Mouse (Mus musculus) granulocyte monocyte progenitor cell, adult 5-6 weeks (primary cell): ENCODE data around the gene Hopx. TPM values are rescaled to one million over a fixed set of nuclear protein-coding genes. Genes with fewer than 3 reads are reported as not detected.
A peak's percentile ranks its signal among the peaks of the same experiment; 100 is the strongest.
"Not testable (repeated sequence)": the region's sequence is repeated elsewhere in the genome, so short reads cannot be mapped to it uniquely, and the experiment has no call there.

Experiments used
- ATAC-seq: replicated peaks from 2 replicates; pipeline ENCODE4 v1.8.0; 2016; ENCODE audit warnings: mild to moderate bottlenecking, moderate TSS enrichment, inconsistent platforms; ENCODE audit not compliant: poor library complexity, severe bottlenecking
- total RNA-seq, 2 experiments: library from RNA; stranded (forward) in 1 of 2; stranded (reverse) in 1 of 2; fragments of 200-712, 200-1000 nt in 1 of 2; fragments of >200 nt in 1 of 2; fragmentation: Nextera tagmentation in 1 of 2; gene quantifications; 2 replicates each; pipeline ENCODE4 v1.2.3; 2014 to 2017

Gene Hopx
- total RNA-seq, 2 experiments from 2014 or later: 1.9 to 5.4 TPM

DNA sequence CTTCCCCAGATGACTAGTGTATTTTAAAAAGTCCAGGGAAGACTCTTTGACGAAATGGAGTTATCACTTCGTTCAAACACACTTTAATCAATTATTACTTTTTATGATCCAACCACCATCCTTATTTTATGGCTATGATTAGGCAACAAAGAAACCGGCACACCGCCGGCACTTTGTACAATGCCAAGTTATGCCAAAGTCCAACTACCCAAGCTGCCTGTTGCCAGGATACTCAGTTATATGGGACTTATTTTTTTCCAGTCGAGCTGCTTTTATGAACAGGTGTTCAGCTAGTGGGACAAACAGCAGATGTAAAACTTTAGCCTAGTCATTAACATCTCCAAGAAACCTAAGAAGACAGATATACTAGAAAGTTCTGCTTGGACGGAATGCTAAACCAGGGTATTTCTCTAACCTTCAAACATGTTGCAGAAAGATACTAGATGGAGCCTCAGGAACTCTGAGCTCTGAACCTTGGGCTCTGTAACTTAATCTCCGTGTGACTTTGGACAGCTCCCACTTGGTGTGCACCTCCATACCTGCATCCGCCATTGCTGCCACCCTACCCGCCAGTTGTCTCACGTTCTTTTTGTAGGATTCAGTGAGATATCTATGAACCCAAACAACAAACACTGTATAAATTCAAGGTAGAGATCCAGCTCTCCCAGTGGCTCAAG is 7.6 kb downstream of the Hopx start:
- no peak for ATAC-seq

- peak; percentile 38; the same call in 1 of the 2 replicates for ATAC-seq
Measured at GRCm38 (mm10) chr5:77102522-77103365, 12.2 kb downstream of the Hopx start.

DNA sequence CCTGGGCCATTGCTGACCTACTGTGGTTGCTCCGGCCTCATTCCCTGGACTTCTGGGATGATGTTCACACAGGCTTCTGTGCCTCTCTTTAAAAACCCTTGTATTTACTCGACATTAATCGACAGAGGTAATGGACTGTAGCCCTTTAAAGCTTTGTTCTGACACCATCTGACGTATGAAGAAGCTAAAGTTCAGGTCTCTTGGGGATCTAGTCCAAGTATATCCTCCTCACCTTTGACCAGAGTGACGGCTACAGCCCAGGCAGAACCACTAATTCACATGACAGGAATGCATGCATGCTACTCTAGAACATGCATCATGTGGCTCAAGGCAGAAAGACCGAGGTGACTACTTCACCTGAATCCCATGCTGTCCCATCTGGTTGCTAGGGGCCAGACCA is 14.2 kb downstream of the Hopx start:
- ATAC-seq: no peak

GRCm38 (mm10) chr5:77099997-77100380 is 14.9 kb downstream of the Hopx start:
- 0 out of 2 replicates have a peak, but pooled peaks have one; percentile 8 for ATAC-seq

GRCm38 (mm10) chr5:77099317-77099996 is 15.5 kb downstream of the Hopx start:
- no peak for ATAC-seq

DNA sequence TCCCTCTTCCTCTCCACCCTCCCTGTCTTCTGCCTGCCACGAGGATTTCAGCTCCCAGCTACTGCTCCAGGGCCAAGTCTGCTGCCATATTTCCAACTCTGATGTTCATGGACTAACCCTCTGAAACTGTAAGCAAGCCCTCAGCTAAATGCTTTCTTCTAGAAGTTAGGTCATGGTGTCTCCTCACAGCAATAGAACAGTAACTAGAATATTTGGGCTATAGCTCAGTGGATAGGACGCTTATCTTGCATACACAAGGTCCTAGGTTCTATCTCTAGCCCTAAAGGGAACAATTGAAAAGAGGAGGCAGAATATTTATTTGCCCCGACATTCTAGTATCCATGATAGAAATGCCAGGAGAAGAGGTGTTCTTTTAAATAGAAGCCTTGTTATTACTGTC is 16.0 kb downstream of the Hopx start:
- ATAC-seq: no peak

DNA sequence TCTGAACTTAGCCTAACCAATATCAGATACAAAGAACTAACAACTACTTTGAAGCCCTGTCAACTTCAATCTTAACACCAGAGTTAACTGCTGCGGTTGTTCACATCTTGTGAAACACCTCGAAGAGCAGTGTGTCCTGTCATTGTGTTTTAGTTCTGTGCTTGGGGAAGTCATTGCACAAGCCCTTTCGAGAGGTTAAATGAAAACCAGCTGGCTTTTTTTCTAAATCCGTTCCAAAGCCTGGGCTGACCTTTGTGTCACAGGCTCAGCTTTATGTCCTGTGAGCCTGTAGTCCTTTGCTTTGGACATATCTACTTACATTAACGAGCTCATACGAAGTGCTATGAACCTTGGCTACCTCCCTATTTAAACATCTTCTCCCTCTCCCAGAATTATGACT is 17.2 kb downstream of the Hopx start:
- ATAC-seq: peak; percentile 71

DNA sequence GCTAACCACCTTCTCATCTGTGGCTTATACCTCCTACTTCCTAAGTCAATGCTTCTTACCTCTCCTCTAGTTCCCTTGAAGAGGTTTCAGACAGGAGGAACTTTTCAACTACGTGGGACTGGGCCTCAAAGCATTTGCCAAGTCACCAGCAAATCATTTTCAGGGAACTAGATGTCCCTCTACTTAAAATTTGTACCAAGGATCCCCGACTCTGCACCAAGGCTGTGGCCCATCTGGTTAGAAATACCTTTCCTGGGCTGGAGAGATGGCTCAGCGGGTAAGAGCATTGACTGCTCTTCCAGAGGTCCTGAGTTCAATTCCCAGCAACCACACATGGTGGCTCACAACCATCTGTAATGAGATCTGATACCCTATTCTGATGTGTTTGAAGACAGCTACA is 18.7 kb downstream of the Hopx start:
- ATAC-seq: not testable (repeated sequence)

DNA sequence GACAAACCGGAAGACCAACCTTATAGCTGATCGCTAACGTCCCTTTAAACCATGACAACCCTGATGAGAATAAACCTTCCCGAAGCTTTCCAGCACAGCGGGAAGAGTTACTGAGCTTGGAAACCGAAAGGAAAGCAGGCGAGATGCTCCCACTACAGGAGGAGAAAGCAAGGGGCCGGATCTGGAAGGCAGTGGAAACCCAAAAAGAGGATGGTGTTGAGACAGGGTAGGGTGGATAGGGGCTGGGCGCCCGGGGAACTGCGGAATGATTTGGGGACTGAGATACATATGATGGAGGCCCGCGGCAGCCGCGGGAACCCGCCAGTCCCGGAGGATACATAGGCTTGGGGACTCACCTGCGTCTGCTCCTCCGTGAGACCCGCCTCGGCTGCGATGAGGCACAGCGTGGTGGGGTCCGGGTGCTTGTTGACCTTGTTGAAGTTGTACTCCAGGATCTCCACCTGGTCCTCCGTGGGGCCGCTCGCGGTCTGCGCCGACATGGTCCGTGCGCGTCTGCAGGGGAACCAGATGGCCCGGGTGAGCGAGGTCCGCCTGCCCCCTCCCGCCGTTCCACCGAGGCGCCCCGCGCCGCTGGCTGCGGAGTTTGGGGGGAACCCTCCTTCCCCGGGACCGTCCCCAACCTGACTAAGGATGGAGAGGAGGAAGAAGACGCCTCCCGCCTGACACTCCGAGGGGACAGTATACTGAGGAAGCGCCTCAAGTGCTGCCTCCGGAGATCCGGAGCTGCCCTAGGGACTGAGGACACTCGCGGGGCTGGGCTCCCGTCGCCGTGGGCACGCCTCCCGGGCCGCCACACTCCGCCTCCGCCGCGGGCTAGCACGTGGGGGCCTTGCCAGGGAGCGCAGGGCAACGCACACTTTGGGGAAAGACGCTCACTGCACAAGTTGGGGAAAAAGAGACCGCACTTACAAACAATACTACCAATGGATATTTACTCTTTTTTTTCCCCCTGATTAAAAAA is 20.1 kb downstream of the Hopx start:
- ATAC-seq: peak; percentile 77

DNA sequence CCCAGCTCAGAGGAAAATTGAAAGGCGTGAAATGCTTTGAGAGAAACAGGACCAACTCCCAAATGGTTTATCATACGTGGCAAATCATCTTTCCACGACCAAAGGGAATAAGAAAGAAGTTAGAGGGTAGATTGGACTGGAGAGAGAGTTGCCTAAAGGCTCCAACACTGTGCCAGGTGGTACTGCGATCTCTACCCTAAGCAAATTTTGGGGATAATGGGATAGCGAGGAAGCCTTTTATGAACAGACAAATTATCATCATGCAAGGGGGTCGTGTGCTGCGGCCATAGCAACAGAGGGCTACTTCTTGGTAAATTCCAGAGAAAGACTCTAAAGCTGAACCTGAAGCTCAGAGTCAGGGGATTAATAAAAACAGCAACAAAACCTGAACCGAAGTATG is 21.0 kb downstream of the Hopx start:
- no peak for ATAC-seq

- ATAC-seq: peak; percentile 30; the same call in 1 of the 2 replicates
Measured at GRCm38 (mm10) chr5:77092531-77092930, 22.4 kb downstream of the Hopx start.

DNA sequence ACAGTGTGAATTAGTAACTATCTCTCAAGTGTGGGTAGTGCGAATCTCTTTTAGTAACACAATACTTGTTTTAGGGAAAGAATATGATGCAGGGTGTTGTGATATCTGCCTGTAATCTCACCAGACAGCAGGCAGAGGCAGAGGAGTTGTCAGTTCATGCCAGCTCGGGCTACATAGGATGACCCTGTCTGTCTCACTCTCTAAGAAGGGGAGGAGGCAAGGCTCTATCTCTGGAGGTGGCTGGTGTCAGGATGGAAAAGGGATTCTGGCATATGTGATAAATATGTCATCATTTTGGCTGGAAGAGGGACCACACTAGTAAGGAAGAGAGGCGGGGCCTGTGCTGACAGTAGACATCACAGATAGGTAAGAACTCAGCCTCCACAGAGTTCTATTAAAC is 23.0 kb downstream of the Hopx start:
- ATAC-seq: no peak

DNA sequence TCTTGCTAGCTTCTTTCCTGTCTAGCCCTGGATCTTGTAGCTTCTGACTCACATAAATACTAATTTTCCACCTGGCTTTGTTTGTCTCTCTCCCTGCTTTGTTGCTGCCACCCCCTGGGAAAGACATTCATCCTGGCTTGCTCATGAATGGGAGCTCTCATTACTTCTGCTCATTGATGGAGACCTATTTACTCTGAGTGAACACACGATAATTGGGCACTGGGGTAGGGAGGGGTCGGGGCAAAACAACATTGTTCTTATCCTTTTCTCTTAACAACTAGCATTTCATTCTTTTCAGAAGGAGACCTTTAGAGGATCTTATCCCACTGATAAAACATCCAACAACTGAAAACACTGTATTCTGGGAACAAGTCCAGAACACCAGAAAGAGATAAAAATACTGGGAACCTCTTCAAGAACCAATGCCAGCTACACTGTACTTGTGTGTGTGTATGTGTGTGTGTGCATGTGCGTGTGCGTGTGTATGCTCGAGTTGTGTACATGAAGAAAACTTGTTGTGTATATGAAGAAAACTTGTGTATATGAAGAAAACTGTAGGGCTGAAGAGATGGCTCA is 24.3 kb downstream of the Hopx start:
- ATAC-seq: no peak

DNA sequence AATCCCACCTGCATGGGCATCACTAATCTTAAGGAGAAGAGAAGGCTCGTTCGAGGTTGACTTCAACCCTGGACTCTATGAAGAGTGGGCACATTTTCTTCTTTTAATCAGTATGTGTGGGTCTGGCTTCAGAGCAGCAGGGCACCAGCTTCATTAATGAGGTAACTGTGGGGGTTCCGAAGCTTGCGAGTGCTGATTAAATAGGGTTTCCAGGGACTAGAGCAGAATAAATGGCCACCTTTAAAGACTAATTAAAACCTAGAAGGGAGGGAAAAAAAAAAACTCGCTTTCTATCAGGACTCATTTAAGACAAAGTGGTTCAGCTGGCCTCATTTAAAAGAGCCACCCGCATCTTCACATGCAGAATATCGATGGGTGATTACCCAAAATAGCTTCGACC is 25.0 kb downstream of the Hopx start:
- ATAC-seq: no peak

DNA sequence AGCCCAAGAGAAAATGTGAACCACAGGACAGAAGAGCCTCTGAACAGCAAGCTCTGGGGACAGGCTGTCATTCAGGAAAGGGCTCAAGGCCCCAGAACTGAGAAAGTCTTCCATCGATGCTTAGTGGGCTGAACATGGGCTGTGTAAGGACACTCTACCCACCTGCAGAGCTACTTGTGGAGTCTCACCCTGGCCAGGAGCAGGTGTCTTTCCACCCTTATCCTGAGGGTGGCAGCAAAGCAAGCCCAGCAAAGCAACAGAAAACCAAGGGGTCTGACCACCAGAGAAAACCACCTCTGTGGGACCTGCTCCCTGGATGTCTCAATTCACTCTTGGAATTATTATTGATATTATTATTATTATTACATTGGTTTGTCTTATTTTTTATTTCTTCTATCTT is 25.6 kb downstream of the Hopx start:
- ATAC-seq: peak; percentile 86

DNA sequence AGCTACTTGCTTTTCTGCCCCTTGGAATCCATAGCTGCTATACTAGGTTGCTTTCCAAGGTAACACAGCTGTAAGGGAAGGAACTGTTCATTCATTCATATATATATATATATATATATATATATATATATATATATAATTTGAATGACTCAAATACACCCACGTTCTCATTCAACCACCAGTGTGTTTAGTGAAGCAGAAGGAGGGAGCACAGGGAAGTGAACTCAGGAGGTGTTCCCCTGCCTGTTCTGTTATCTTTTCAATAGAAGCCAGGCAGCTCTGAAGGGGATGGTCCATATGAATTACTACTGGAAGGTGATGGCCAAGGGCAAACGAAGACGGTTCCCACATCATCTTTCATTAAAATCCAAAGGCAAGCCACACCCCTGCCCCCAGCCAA is 27.8 kb downstream of the Hopx start:
- ATAC-seq: no peak

- no peak for ATAC-seq
Measured at GRCm38 (mm10) chr5:77086541-77086940, 28.4 kb downstream of the Hopx start.

- ATAC-seq: no peak
Measured at GRCm38 (mm10) chr5:77085753-77086450, 29.0 kb downstream of the Hopx start.

GRCm38 (mm10) chr5:77084418-77084817 is 30.5 kb downstream of the Hopx start:
- no peak for ATAC-seq
